Mouse (Mus musculus) WW6 (cell line): Measurements from ENCODE around the gene Irf1.

ENCODE experiments used
- DNase-seq: peaks from one replicate; pipeline ENCODE4 v3.0.0-alpha.2; 2013; ENCODE audit warnings: low read depth, low spot score

The Irf1 gene

GRCm38 (mm10) chr11:53761284-53761683, 8.5 kb upstream of the Irf1 start:
- no peak for DNase-seq

DNA sequence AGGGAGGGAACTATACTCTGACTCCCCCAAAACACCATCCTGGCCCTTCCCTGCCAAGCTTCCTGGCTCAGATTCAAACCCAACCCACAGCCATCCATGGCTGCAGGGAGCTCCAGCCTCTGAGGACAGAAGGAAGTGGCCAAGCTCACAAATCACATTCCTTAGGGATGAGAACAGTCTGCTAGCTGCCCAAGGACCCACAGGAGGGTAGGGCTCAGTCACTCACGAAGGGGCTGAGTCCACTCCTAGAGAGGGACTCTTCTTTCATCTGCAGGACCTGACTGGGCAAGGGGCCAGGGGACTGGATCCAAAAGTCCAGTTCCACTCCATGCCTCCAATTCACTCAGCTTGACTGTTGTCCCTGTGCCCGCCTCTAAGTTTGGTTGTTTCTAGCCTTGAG, 8.0 kb upstream of the Irf1 start:
- no peak for DNase-seq

GRCm38 (mm10) chr11:53762426-53762825, 7.4 kb upstream of the Irf1 start:
- DNase-seq: no peak

DNA sequence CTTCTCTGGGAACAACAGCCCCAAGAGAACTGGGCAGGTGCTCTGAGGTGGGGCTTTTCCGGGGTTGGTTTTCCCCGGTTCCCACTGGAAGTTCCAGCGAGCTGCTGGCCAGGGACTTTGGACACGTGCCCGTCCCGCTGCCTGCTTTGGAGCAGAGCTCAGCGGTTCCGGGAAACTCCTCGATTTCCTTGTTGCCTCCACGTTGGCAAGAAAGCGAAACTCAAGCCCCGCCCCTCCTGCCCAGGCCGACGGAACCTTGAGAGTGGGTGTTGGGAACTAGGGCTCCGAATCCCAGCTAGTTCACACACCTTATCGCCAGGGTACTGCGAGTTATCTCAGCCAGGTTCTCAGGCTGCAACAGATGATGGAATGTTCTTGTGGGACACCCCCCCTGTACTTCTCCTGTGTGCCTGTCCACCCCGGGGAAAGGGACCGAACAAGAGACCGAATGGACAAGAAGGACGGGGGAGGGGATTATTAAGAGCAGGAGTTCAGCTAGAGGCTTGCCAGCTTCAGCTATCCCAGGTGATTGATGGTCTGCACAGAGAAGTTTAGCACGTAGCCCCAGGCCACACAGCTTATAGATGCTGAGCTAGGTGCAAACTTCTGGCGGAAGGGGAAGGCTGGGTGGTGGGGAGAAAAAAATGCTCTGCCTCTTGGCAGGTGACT, 6.9 kb upstream of the Irf1 start:
- DNase-seq: no peak

GRCm38 (mm10) chr11:53763496-53764140, 6.2 kb upstream of the Irf1 start:
- DNase-seq: no peak

DNA sequence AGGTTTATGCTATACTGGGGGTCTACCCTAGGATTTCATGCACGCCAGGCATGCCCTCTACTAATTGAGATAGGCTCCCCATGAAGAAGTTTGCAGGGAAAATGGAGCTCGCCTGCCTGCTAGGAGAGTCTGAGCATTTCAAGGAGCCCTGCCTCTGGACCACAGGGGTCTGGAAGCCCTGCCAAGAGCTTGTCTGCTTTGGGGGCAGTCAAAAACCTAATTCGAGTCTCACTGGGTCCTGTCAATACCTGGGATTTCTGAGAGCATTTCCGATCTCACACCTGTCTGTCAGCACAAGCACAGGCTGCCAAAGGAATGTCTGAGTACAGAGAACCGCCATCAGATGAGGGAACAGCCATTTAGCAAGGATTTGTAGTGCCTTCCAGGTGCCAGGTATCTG, 5.2 kb upstream of the Irf1 start:
- no peak for DNase-seq

DNA sequence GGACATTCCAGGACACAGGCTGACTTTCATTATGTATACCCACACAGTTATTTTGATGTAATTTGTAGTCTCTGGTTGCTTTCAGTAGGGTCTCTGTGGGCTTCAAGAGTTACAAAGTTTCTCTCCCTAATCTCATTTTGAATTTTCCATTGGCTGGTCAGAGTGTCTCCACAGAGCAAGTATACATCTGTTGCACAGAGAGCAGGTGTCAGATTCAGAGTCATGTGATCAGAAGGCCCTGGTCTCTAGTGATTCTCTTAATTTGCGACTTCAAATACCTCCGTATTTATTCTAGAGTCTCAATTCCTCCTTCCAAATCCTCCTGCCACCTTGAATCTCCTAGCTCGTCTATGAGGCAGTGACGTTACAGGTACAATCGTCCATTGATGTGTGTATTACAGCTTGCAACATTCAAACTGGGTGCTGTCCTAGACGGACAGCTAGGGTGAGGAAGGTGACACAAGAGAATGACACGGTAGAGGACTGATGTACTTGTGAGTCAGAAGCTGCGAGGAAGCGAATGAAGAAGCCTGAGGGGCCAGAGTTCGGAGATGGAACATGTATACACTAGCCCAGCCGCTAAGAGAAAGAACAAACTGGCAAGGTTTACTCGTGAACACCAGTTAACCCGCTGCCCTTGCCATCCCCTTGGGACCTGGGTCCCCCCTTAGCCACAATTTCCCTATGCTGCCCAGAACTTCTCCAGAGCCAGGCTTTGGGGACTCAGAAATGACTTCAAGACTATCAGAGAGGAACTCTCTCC, 1.2 kb upstream of the Irf1 start:
- no peak for DNase-seq

DNA sequence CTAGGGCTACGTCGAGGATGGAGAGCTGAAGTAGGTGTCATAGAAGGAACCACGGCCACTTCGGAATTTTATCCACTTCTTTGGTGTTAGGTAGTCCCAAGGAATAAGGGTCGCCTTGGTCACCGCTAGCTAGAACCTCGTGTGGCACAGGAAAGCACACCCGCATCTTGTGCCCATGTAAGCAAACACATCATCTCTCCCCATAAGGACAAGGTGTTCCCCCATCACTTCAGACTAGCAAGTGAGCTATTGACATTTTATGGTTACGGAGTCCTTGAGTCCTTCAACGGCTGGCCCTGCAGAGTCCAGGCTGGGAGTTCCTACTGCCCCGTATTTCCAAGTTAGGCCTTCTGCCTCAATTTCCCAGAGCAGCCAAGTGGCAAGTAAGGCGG, 633 bp upstream of the Irf1 start:
- DNase-seq: no peak

DNA sequence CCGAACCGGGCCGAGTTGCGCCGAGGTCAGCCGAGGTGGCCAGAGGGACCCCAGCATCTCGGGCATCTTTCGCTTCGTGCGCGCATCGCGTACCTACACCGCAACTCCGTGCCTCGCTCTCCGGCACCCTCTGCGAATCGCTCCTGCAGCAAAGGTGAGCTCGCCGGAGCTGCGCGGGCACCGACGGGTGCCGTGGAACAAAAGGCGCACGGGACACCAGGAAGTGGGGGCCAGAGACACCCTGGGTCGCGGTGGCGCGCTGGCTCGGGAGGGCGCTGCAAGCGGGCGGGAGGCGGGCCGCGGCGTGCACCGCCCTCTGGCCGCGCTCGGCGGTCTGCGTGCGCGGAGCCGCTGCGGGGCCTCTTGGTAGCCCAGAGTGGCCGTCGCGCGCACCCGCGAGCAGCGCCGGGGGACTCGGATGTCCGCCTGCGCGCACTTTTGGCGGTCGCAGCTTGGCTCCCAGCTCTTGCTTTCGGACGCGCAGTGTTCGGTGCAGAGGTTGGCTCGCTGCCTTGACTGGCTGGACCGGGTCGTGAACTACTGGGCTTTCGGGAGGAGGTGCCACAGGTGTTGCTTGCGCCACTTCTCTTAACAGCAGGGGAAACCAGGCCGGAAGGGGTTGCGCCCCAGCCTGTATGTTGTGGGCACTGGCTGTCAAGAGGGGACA, 444 bp downstream of the Irf1 start:
- no peak for DNase-seq

- DNase-seq: no peak
Measured at GRCm38 (mm10) chr11:53771001-53771744, 1.4 kb downstream of the Irf1 start.

DNA sequence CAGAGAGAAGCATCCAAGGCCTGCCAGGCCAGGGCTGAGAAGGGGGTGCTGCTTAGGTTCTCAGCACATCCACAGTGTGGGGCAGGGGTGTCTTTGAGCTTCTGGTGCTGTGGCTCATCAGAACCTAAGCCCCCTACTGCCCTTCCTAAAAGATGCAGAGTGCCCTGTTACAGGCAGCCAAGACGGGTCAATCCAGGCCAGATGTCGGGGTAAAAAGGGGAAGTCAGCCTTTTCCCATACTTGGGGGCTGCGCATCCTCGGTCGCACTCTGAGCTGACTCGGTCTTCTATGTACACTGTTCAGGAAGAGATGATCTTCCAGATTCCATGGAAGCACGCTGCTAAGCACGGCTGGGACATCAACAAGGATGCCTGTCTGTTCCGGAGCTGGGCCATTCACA, 2.7 kb downstream of the Irf1 start:
- DNase-seq: no peak

GRCm38 (mm10) chr11:53773087-53773486, 3.3 kb downstream of the Irf1 start, which contains the start of gene Gm17334:
TSS of gene Gm17334 (minus strand) at chr11:53773187.
- DNase-seq: no peak

DNA sequence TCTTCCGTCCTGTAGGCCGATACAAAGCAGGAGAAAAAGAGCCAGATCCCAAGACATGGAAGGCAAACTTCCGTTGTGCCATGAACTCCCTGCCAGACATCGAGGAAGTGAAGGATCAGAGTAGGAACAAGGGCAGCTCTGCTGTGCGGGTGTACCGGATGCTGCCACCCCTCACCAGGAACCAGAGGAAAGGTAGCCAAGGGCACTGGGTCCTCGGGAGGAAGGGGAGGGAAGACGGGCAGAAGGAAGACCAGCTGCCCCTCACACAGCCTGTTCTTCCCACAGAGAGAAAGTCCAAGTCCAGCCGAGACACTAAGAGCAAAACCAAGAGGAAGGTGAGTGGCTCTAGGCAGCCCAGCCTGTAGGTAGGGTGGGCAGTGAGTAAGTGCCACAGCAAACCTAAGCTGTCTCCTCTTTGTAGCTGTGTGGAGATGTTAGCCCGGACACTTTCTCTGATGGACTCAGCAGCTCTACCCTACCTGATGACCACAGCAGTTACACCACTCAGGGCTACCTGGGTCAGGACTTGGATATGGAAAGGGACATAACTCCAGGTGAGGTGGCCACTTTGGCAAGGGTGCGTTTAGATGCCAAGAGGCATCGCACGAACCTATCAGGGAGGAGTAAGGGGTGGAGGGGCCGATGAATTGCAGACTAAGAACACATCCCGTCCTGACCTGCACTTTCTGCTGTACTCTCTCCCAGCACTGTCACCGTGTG, 4.0 kb downstream of the Irf1 start:
- no peak for DNase-seq

GRCm38 (mm10) chr11:53774659-53775255, 4.9 kb downstream of the Irf1 start:
- no peak for DNase-seq

GRCm38 (mm10) chr11:53777736-53778135, 7.9 kb downstream of the Irf1 start:
- no peak for DNase-seq

GRCm38 (mm10) chr11:53778455-53778854, 8.6 kb downstream of the Irf1 start:
- no peak for DNase-seq

DNA sequence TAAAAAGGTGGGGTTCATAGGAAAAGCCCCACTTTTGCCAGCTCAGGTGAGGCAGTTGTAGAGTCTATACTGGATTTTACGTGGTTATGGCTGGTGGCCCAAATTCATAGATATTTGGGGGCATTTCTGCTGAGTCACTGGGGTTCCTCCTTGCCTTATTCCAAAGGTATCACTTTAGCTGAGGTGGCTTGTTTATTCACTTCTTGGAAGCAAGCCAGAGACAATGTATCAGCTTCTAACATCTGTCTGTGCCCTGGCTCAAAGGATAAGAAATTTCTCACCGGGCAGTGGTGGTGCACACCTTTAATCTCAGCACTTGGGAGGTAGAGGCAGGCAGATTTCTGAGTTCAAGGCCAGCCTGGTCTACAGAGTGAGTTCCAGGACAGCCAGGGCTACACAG, 10.0 kb downstream of the Irf1 start:
- no peak for DNase-seq

- no peak for DNase-seq
Measured at GRCm38 (mm10) chr11:53780262-53780661, 10.4 kb downstream of the Irf1 start.

DNA sequence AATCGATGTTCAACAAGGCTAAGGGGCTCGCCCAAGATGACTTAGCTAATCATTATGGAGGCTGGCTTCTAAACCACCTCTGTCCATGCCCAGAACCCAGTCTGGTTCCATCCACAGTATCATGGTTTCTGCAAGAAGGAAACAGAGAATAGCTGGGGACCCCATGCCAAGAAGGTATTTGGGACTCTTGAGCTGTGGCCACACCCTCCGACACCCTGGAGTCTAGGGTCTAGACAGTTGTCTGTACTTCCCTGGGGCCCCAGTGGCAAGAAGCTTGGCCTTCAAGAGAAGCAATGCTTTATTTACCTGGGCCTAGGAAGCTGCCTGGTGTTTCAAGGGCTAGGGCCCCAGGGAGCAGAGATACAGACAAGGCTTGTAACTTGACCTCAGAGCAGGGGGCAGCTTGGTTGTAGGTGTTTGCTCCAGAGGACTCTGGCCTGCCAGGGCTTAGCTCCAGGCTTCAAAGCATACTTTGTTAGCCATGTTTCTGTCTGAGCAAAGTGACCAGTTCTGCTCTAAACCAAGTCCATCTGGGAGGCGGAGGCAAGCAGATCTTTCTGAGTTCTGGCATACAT, 11.5 kb downstream of the Irf1 start:
- DNase-seq: no peak

GRCm38 (mm10) chr11:53781964-53782363, 12.2 kb downstream of the Irf1 start:
- DNase-seq: no peak
